Mouse (Mus musculus) brown adipose tissue, adult 24 weeks (tissue): ENCODE results near the gene Thada. TPM values are rescaled to one million over a fixed set of nuclear protein-coding genes. Genes with fewer than 3 reads are reported as not detected.

Experiments used
- H3K27ac ChIP-seq: fragments of 200-500 bp; replicated peaks from 2 replicates; pipeline ENCODE4 v1.5.1; 2012; ENCODE audit warnings: low read depth, mild to moderate bottlenecking, low read length
- H3K4me1 ChIP-seq: fragments of 200-500 bp; 2 replicates; pipeline ENCODE4 v1.6.1; 2012; ENCODE audit warnings: low read length, mixed read lengths; ENCODE audit not compliant: control insufficient read depth, insufficient read depth, insufficient read length
- H3K4me3 ChIP-seq: fragments of 200-500 bp; 2 replicates; pipeline ENCODE4 v1.5.1; 2012; ENCODE audit warnings: low read depth, mild to moderate bottlenecking, low read length, moderate library complexity; ENCODE audit not compliant: insufficient read depth
- polyA plus RNA-seq: library from polyadenylated mRNA; stranded (reverse); fragments of >200 nt; gene quantifications from 2 replicates; pipeline ENCODE4 v1.2.4, GENCODE M21; 2012; ENCODE audit not compliant: missing spikeins, insufficient read depth, insufficient read length

The Thada gene
- polyA plus RNA-seq, 1 experiment: 4.7 TPM

DNA sequence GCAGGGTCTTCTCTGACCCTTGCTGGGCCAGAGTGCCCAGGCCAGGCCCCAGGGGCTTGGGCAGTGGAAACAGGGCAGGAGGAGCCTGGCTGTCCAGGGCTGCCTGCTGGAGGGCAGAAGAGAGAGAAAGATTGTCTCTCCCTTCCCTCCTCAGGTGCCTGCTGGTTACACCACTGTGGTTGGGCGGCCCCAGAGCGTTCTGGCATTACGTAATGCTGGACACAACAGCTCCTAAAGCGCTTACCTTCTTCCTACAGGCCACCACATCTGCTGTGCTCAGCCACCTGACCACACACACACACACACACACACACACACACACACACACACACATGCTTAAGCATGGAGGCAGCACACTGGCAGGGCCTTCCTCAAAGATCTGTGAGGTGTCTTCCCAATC, 298.6 kb downstream of the Thada start:
- no peak overlapping the region for H3K4me3 ChIP-seq

GRCm38 (mm10) chr17:84166135-84166860, 299.7 kb downstream of the Thada start:
- no peak overlapping the region for H3K4me3 ChIP-seq
- 0 out of 2 replicates have a peak, but pooled peaks cover under 1% of the 10 kb centered on the region for H3K4me1 ChIP-seq
- H3K27ac ChIP-seq: no peak overlapping the region

More for the DNA sequence above, 298.6 kb downstream of the Thada start:
- Histone ChIP-seq H3K4me1 (no peaks in the 10 kb centered on the region), H3K27ac (no peak overlapping the region)

GRCm38 (mm10) chr17:84165735-84166134, 300.3 kb downstream of the Thada start:
- no peak overlapping the region for H3K4me3 ChIP-seq
- no peak overlapping the region for H3K27ac ChIP-seq
- H3K4me1 ChIP-seq: peaks cover 4% of the 10 kb centered on the region; the same call in 1 of the 2 replicates

DNA sequence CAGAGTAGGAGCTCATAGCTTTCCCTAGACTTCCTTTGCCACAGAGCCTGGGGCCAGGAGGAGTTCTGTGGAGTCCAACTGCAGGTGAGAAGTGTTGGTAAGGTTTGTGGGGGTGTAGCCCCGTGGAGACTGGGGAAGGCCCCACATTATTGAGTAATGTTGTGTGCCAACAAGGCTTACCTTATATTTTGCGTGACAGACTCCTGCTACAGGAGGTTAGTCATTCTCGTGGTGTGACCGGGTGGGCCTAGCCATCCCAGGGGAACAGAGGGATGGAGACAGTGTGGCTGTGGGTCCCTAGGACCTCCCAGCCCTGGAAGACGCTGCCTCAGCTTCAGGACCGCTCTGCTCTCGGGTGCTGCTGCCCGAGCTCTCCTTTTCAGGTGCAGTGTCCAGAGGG, 301.9 kb downstream of the Thada start:
- no peak overlapping the region for H3K4me3 ChIP-seq
- H3K27ac ChIP-seq: no peak overlapping the region
- H3K4me1 ChIP-seq: peaks cover 4% of the 10 kb centered on the region; the same call in 1 of the 2 replicates

GRCm38 (mm10) chr17:84163066-84163785, 302.8 kb downstream of the Thada start:
- Histone ChIP-seq H3K4me3 (no peak overlapping the region), H3K4me1 (peaks cover 4% of the 10 kb centered on the region; the same call in 1 of the 2 replicates), H3K27ac (no peak overlapping the region)

DNA sequence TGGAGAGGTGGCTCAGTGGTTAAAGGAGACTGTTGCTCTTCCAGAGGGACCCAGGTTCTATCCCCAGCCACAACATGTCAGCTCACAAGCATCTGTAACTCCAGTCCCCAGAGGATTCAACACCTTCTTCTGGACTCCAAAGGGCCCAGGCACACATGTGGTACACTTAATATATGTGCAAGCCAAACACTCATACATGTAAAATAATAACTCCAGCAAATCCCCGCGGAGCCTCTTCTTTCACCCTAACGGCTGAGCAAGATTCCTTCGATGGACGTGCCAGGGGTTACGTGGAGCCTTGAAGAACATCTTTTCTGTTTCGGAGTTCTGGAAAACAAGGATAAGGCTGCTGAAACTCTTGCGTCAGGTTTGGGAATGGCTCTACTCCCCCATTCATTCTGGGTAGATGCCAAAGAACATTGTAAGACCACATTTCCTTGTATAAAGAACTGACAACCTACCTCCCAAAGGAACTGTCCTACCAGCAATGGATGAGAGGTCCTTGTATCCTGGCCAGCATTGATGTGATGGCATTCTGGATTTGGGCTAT, 303.7 kb downstream of the Thada start:
- Histone ChIP-seq H3K4me3 (no peak overlapping the region), H3K27ac (no peak overlapping the region), H3K4me1 (peaks cover 4% of the 10 kb centered on the region; the same call in 1 of the 2 replicates)

DNA sequence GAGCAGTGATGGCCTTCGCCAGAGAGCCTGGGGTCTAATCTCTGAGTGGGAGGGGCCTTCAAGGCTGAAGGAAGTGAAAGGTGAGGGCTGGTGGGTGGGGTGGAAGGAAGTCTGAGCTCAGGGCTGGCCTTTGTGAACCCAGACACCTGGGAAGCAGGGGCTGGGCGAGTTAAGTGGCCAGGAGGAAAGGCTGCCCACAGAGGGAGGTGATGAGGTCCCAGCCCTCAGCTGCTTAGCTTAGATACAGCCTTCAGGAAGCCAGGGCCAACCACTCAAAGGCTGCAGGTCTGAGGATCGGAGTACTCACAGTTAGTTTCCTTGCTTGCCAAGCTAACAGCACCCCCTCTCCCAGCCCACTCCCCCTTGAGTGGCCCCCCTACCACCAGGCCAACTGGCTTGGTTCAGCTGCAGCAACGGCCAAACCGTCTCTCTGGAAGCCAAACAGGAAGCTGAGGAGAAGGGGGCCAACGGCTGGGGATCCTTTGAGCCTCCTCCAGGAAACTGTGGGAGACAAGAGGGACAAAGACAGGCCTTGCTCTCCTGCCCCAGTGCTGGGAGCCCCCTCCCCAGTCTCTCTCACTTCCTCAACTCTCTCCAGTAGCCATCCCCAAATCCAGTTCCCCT, 304.7 kb downstream of the Thada start:
- no peak overlapping the region for H3K4me3 ChIP-seq
- H3K27ac ChIP-seq: no peak overlapping the region
- peaks cover 4% of the 10 kb centered on the region; the same call in 1 of the 2 replicates for H3K4me1 ChIP-seq

GRCm38 (mm10) chr17:84158891-84159290, 307.1 kb downstream of the Thada start:
- H3K27ac ChIP-seq: no peak overlapping the region
- H3K4me3 ChIP-seq: no peak overlapping the region
- peaks cover 4% of the 10 kb centered on the region; the same call in 1 of the 2 replicates for H3K4me1 ChIP-seq

DNA sequence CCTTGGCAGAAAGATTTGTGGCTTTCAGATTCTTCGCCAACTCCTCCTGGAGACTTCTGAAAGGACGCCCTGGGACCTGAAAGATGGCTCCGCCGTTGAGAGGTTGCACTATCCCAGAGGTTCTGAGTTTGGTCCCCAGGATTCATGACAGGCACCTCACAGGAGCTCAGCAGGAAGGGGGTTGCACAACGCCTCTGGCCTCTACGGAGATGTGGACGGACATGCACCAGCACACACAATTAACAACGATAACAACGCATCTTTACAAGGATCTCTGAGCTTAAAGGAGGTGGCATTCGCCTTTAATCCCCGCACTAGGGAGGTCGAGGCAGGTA, 307.6 kb downstream of the Thada start:
- H3K27ac ChIP-seq: no peak overlapping the region
- H3K4me1 ChIP-seq: peaks cover 4% of the 10 kb centered on the region; the same call in 1 of the 2 replicates
- H3K4me3 ChIP-seq: no peak overlapping the region

- Histone ChIP-seq H3K4me1 (peaks cover 4% of the 10 kb centered on the region; the same call in 1 of the 2 replicates), H3K4me3 (no peak overlapping the region), H3K27ac (no peak overlapping the region)
Observed at GRCm38 (mm10) chr17:84157743-84158460, 308.1 kb downstream of the Thada start.

GRCm38 (mm10) chr17:84156748-84157742, 309.0 kb downstream of the Thada start:
- no peak overlapping the region for H3K27ac ChIP-seq
- H3K4me1 ChIP-seq: peaks cover 4% of the 10 kb centered on the region; the same call in 1 of the 2 replicates

GRCm38 (mm10) chr17:84156227-84156573, 309.8 kb downstream of the Thada start:
- Histone ChIP-seq H3K4me3 (no peak overlapping the region), H3K27ac (no peak overlapping the region), H3K4me1 (peaks cover 2% of the 10 kb centered on the region; the same call in 1 of the 2 replicates)

More at GRCm38 (mm10) chr17:84156748-84157742, 309.0 kb downstream of the Thada start:
- H3K4me3 ChIP-seq: no peak overlapping the region

DNA sequence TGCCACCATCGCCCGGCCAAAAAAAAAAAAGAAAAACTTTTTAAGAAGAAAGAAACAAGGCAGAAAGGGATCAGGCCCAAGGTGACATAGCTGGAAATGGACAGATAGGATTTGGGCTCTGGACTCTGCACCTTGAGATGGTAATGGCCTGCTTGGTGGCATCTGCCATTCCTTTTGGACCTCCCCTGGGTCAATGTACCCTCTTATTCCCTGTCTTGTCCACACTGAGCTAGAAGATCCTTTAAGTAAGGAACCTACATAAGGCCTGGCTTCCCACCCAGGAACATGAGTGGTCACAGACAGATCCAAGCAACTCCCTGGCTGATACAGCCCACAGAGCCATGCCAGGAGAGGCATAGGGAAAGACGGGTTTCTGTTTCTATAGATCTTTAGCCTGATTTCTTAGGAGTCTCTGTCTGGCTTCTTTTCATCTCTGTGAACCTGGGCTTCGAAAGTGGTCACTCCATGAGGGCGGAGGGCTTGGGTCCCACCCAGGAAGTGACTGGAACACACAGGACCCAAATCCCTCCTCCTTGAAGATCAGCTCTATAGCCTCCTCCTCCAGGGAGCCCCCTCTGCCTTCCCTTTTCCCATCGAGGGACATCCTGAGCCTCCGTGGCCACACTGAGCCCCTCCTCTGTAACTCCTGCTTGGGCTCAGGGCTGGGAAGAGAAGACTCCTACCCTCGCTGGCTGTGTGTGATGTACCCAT, 310.3 kb downstream of the Thada start:
- Histone ChIP-seq H3K27ac (no peak overlapping the region), H3K4me1 (no peaks in the 10 kb centered on the region), H3K4me3 (no peak overlapping the region)
